Mouse (Mus musculus) lung, embryonic 15.5 days (tissue): ENCODE results near the gene Phex. TPM values are rescaled to one million over a fixed set of nuclear protein-coding genes. Genes with fewer than 3 reads are reported as not detected.

Source experiments
- ATAC-seq: fragments of 200-750 bp; cut with Nextera tagmentation; 2 replicates; pipeline ENCODE4 v1.8.0; 2017; ENCODE audit warnings: moderate number of reproducible peaks, borderline replicate concordance; ENCODE audit not compliant: low FRiP score, low TSS enrichment; ENCODE audit errors: extremely low read depth
- H3K27ac ChIP-seq: fragments of 300-500 bp; sonication (generic); 2 replicates; pipeline ENCODE4 v1.5.1; 2015; ENCODE audit warnings: moderate library complexity, mild to moderate bottlenecking, inconsistent platforms
- H3K27me3 ChIP-seq: fragments of 300-500 bp; sonication (generic); 2 replicates; pipeline ENCODE4 v1.6.1; 2015; ENCODE audit warnings: inconsistent platforms
- H3K36me3 ChIP-seq: fragments of 300-500 bp; sonication (generic); 2 replicates; pipeline ENCODE4 v1.6.1; 2015; ENCODE audit warnings: inconsistent platforms
- H3K4me1 ChIP-seq: fragments of 300-500 bp; sonication (generic); 2 replicates; pipeline ENCODE4 v1.6.1; 2015; ENCODE audit warnings: inconsistent platforms
- H3K4me2 ChIP-seq: fragments of 300-500 bp; sonication (generic); 2 replicates; pipeline ENCODE4 v1.6.1; 2015; ENCODE audit warnings: inconsistent platforms, mild to moderate bottlenecking, moderate library complexity
- H3K4me3 ChIP-seq: fragments of 300-500 bp; sonication (generic); 2 replicates; pipeline ENCODE4 v1.5.1; 2015; ENCODE audit warnings: mild to moderate bottlenecking, inconsistent platforms
- H3K9ac ChIP-seq: fragments of 300-500 bp; sonication (generic); 2 replicates; pipeline ENCODE4 v1.6.1; 2015; ENCODE audit warnings: inconsistent platforms
- H3K9me3 ChIP-seq: fragments of 300-500 bp; sonication (generic); 2 replicates; pipeline ENCODE4 v1.6.1; 2016; ENCODE audit warnings: inconsistent platforms
- WGBS: fragments of 180-500 bp; shearing (Covaris S2); methylation state at CpG from one replicate; pipeline ENCODE4 v1.1.7; 2015; 5-methylcytosine and 5-hydroxymethylcytosine counted together
- polyA plus RNA-seq: library from polyadenylated mRNA; unstranded; fragments of >200 nt; fragmentation: Nextera tagmentation; extraction: Ambion mirVana; gene quantifications from 2 replicates; pipeline ENCODE4 v1.2.1, GENCODE M21; 2015

The Phex gene
- polyA plus RNA-seq, 1 experiment from 2014 or later: 3.1 TPM

DNA sequence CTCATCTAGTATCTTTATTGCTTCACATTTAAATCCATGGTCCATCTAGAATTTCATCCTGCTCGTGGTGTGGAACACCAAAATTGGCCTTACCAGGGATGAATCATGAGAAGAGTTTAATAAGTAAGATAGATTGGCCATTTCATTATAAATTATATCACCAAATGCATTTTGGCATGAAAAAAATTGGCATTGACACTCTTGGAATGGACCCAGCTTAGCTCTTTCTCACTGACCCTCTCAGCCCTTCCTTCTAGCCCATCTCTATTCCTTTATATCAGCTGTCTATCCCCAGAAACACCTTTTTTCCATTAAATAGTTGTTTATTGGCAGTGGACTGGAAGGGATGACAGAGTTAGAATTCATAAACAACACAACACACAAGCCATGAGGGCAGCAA lies 37.7 kb downstream of the Phex start:
- no peaks in the 10 kb centered on the region for H3K27me3 ChIP-seq
- no peaks in the 10 kb centered on the region for H3K36me3 ChIP-seq
- H3K9me3 ChIP-seq: no peaks in the 10 kb centered on the region
- WGBS: 47% methylated on average over 1 of the region's 1 CpGs
- H3K27ac ChIP-seq: no peak overlapping the region
- H3K4me2 ChIP-seq: no peak overlapping the region
- H3K9ac ChIP-seq: no peak overlapping the region
- H3K4me1 ChIP-seq: no peaks in the 10 kb centered on the region
- H3K4me3 ChIP-seq: no peak overlapping the region
- no peak for ATAC-seq

- Histone ChIP-seq H3K4me2 (no peak overlapping the region), H3K9ac (no peak overlapping the region), H3K27me3 (no peaks in the 10 kb centered on the region), H3K4me3 (no peak overlapping the region), H3K9me3 (no peaks in the 10 kb centered on the region), H3K27ac (no peak overlapping the region), H3K4me1 (no peaks in the 10 kb centered on the region), H3K36me3 (no peaks in the 10 kb centered on the region)
- WGBS: 54% methylated on average over 3 of the region's 3 CpGs
- no peak for ATAC-seq
Observed at GRCm38 (mm10) chrX:157373873-157374272, 41.2 kb downstream of the Phex start.

- no peak overlapping the region for H3K9ac ChIP-seq
Observed at GRCm38 (mm10) chrX:157369166-157369565, 45.9 kb downstream of the Phex start.

DNA sequence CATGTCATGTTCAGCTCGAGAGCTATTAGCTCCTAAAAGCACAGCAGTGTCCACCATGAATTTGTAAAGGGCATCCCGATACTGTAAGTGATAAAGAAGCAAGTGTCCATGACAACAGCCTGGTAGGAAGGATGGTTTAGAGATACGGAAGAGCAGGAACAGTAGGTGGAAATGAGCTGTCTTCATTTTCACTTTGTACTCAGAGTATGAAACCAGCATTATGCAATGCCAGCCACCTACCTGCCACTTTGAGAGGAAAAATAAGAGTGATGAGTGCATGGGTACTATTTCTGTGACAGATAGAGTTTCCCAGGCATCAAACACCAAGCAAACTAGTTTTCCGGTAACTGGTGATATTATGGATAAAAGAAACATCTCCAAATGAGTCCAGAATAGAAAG lies 59.6 kb downstream of the Phex start:
- no peak for ATAC-seq
- no peak overlapping the region for H3K4me2 ChIP-seq
- H3K4me1 ChIP-seq: no peaks in the 10 kb centered on the region
- H3K27me3 ChIP-seq: no peaks in the 10 kb centered on the region
- H3K27ac ChIP-seq: no peak overlapping the region
- 84% methylated on average over 4 of the region's 4 CpGs for WGBS
- no peaks in the 10 kb centered on the region for H3K36me3 ChIP-seq
- no peaks in the 10 kb centered on the region for H3K9me3 ChIP-seq
- no peak overlapping the region for H3K4me3 ChIP-seq
- no peak overlapping the region for H3K9ac ChIP-seq

More at GRCm38 (mm10) chrX:157369166-157369565, 45.9 kb downstream of the Phex start:
- ATAC-seq: no peak
- Histone ChIP-seq H3K9me3 (no peaks in the 10 kb centered on the region), H3K27ac (no peak overlapping the region), H3K4me3 (no peak overlapping the region), H3K4me1 (no peaks in the 10 kb centered on the region), H3K4me2 (no peak overlapping the region), H3K27me3 (no peaks in the 10 kb centered on the region), H3K36me3 (no peaks in the 10 kb centered on the region)

DNA sequence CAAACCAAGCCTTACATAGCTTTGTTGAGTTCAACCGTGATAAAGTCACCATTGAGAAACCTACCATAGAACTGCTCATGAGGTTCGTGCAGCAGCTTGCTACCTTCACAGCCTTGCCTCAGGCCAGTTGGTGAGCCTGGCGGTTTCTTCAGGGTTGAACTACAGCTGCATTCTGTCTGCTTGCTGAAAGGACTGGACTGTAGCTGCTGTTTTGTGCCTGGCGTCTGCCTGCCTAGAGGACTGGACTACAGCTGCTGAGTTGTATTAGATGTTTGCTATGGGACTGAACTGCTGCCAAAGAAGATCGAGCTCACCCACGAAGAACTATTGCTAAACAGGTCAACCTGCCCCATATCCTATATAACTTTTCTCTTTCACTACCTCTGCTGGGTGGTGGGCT lies 68.9 kb downstream of the Phex start:
- 71% methylated on average over 6 of the region's 6 CpGs for WGBS
- no peaks in the 10 kb centered on the region for H3K36me3 ChIP-seq
- H3K27me3 ChIP-seq: no peaks in the 10 kb centered on the region
- H3K4me1 ChIP-seq: no peaks in the 10 kb centered on the region
- H3K9me3 ChIP-seq: no peaks in the 10 kb centered on the region
- ATAC-seq: peak; percentile 73; the same call in 1 of the 2 replicates
- H3K9ac ChIP-seq: no peak overlapping the region
- no peak overlapping the region for H3K4me2 ChIP-seq
- no peak overlapping the region for H3K4me3 ChIP-seq
- H3K27ac ChIP-seq: no peak overlapping the region

- no peaks in the 10 kb centered on the region for H3K4me1 ChIP-seq
- H3K9ac ChIP-seq: no peak overlapping the region
- no peak overlapping the region for H3K4me3 ChIP-seq
- ATAC-seq: no peak
- H3K4me2 ChIP-seq: no peak overlapping the region
- H3K9me3 ChIP-seq: no peaks in the 10 kb centered on the region
- WGBS: 36% methylated on average over 4 of the region's 4 CpGs
- H3K27me3 ChIP-seq: no peaks in the 10 kb centered on the region
- no peak overlapping the region for H3K27ac ChIP-seq
- no peaks in the 10 kb centered on the region for H3K36me3 ChIP-seq
Observed at GRCm38 (mm10) chrX:157334726-157335125, 80.4 kb downstream of the Phex start.

- no peak for ATAC-seq
- Histone ChIP-seq H3K27me3 (no peaks in the 10 kb centered on the region), H3K9me3 (no peaks in the 10 kb centered on the region), H3K27ac (no peak overlapping the region), H3K4me2 (no peak overlapping the region), H3K36me3 (no peaks in the 10 kb centered on the region), H3K4me1 (no peaks in the 10 kb centered on the region), H3K4me3 (no peak overlapping the region), H3K9ac (no peak overlapping the region)
- 60% methylated on average over 3 of the region's 3 CpGs for WGBS
Observed at GRCm38 (mm10) chrX:157329821-157330220, 85.3 kb downstream of the Phex start.

- Histone ChIP-seq H3K4me2 (no peak overlapping the region), H3K9me3 (no peaks in the 10 kb centered on the region), H3K36me3 (no peaks in the 10 kb centered on the region), H3K4me1 (no peaks in the 10 kb centered on the region), H3K27ac (no peak overlapping the region), H3K27me3 (no peaks in the 10 kb centered on the region), H3K9ac (no peak overlapping the region), H3K4me3 (no peak overlapping the region)
- peak; percentile 77; the same call in 1 of the 2 replicates for ATAC-seq
- WGBS: 31% methylated on average over 1 of the region's 1 CpGs
Observed at GRCm38 (mm10) chrX:157328396-157328795, 86.7 kb downstream of the Phex start.

DNA sequence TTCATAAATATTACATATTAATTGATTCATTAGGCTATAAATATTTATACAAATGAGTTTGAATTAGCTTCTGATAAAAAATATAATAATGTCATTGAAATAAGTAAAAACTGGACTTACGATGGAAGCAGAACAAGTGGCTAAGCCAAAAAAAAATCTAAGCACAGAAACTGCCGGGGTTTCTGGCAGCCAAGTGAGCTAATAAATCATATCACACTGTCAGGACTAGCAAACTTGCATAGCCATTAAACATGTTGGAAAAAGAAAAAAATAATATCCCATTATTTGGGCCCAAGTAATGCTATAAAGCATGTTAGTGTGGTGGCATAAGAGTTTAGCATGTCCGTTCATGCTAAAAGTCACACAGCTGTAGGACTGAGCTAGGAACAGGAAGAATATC lies 87.4 kb downstream of the Phex start:
- H3K9me3 ChIP-seq: no peaks in the 10 kb centered on the region
- no peaks in the 10 kb centered on the region for H3K27me3 ChIP-seq
- H3K27ac ChIP-seq: no peak overlapping the region
- no peaks in the 10 kb centered on the region for H3K4me1 ChIP-seq
- ATAC-seq: 0 out of 2 replicates have a peak, but pooled peaks have one; percentile 23
- no peak overlapping the region for H3K9ac ChIP-seq
- H3K4me2 ChIP-seq: no peak overlapping the region
- WGBS: 67% methylated on average over 3 of the region's 3 CpGs
- no peak overlapping the region for H3K4me3 ChIP-seq
- no peaks in the 10 kb centered on the region for H3K36me3 ChIP-seq

DNA sequence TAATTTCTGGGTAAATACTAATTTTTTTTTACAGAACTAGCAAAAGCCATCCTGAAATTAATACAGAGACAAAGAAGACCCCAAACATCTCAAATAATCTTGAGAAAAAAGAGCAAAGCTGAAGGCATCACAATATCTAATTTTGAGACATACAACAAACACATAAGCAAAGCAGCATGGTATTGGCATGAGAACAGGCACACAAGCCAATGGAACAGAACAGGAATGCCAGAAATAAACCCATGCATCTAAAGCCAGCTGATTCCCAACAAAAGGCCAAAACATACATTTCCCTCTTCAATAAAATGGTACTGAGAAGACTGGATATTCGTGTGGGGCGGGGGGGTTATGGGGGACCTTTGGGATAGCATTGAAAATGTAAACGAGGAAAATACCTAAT lies 90.7 kb downstream of the Phex start:
- Histone ChIP-seq H3K36me3 (no peaks in the 10 kb centered on the region), H3K27ac (no peak overlapping the region), H3K27me3 (no peaks in the 10 kb centered on the region), H3K9me3 (no peaks in the 10 kb centered on the region), H3K4me3 (no peak overlapping the region), H3K4me2 (no peak overlapping the region), H3K9ac (no peak overlapping the region), H3K4me1 (no peaks in the 10 kb centered on the region)
- no peak for ATAC-seq
- WGBS: 81% methylated on average over 3 of the region's 3 CpGs

GRCm38 (mm10) chrX:157310331-157310730 lies 104.8 kb downstream of the Phex start:
- Histone ChIP-seq H3K9ac (no peak overlapping the region), H3K4me1 (no peaks in the 10 kb centered on the region), H3K27ac (no peak overlapping the region), H3K4me2 (no peak overlapping the region), H3K27me3 (no peaks in the 10 kb centered on the region), H3K36me3 (no peaks in the 10 kb centered on the region), H3K9me3 (no peaks in the 10 kb centered on the region), H3K4me3 (no peak overlapping the region)
- 56% methylated on average over 3 of the region's 3 CpGs for WGBS
- no peak for ATAC-seq

DNA sequence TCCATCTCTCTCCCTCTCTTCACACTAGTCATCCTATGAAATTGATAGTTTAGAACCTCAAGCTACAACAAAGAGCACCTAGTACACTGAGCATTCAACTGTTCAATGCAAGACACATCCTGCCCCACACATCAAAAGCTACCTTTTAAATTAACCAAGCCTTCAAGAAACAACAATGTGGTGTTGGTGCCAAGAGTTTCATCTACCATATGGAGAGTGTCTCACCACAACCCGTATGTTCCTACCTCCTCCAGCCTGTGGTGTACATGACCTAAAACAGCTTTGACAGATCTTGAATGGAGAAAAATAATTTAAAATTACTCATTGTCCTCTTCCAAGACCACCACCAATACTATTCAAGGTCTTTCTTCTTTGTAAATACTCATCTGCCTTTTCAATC lies 106.9 kb downstream of the Phex start:
- Histone ChIP-seq H3K27ac (no peak overlapping the region; the same call in 1 of the 2 replicates), H3K9ac (no peak overlapping the region), H3K36me3 (no peaks in the 10 kb centered on the region), H3K4me1 (no peaks in the 10 kb centered on the region), H3K9me3 (no peaks in the 10 kb centered on the region), H3K4me2 (no peak overlapping the region), H3K27me3 (no peaks in the 10 kb centered on the region), H3K4me3 (no peak overlapping the region)
- ATAC-seq: no peak
- WGBS: 56% methylated on average over 1 of the region's 1 CpGs

- no peaks in the 10 kb centered on the region for H3K36me3 ChIP-seq
- H3K9me3 ChIP-seq: no peaks in the 10 kb centered on the region
- H3K4me3 ChIP-seq: no peak overlapping the region
- peak; percentile 64; the same call in 1 of the 2 replicates for ATAC-seq
- H3K9ac ChIP-seq: no peak overlapping the region
- WGBS: 5% methylated on average over 3 of the region's 3 CpGs
- no peaks in the 10 kb centered on the region for H3K4me1 ChIP-seq
- no peaks in the 10 kb centered on the region for H3K27me3 ChIP-seq
- no peak overlapping the region for H3K4me2 ChIP-seq
- H3K27ac ChIP-seq: no peak overlapping the region
Observed at GRCm38 (mm10) chrX:157307411-157307810, 107.7 kb downstream of the Phex start.
